Mouse (Mus musculus): ENCODE measurements at regions not wholly inside any gene's neighbourhood (a gene's known extent, or its start where the extent isn't known, plus 50 kb on each side); places are given as distances from the start of the nearest gene placed in this dataset.
"Not testable (repeated sequence)": the region's sequence is repeated elsewhere in the genome, so short reads cannot be mapped to it uniquely, and the experiment has no call there.

DNA sequence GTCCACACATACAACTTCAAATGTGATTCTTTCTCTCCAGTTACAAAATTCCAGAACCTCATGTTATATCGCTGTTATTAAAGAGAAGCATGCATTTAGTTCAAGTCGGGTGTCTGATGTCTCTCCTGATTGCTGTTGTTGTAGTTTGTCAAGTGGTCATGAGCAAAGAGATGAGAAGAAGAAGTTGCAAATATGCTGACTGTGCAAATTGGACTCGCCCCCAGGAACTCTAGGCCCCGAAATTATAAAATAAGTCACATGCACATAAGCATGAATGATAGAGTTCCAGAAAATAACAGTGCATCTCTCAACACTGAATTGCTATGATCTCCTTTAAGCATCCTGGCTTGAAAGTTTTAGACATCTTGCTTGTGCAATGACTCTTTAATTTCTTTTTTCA lies 53.3 kb downstream of the Kif2b start:
- no peak for DNase-seq (ENCODE audit: low read depth, low spot score)

DNA sequence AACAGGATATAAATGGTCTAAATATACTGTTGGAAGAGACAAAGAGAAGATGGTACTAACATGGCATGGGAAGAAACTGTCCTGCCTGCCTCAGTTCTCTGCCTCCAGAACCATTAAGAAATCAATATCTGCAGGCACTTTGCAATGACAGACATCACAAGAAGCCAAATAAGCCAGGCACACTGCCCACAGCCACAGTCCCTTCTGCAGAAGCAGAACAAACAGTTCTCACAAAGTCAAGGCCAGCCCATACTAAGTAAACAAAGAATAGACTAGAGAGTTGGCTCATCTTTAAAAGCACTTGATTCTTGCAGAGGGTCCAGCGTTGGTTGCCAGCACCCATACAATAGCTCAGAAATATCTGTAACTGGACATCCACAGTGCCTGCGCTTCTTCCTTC lies 98.1 kb downstream of the Kif2b start:
- no peak for DNase-seq (ENCODE audit: low read depth, low spot score)

DNA sequence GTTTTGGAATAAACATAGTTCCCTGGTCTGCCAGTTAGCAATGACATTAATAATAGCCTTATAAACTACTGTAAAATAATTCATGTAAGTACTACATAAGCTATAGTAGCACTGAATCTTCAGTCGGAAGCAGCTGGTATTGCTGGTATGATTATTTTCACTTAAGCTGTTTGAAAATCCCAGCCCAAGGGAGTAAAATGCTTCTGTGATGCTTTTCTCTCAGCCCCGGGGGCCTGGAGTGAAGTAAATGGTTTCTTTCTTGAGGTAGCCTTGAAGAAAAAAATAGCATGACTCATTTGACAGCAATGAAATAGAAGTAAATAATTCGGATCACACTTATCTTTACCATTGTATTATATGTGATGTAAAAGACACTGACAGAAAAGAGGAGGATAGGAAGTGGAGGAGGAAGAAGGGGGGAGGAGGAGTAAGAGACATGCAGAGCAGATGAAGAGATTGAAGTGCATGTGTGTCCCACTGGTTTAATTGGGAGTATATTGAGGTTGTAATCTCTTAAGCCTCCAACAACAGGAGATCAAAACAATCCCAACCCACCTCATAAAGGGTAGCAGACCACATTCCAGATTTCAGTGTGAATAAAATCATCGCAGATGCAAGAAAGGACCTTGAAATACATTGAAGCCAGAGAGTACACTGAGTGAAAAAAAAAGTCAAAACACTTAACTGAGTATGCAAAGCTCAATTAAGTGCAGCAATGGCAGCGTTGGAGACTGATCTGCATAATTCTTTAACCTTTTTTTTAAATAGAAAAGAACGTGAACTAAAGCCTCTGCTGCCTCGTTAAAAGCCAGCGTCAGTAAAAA lies 113.6 kb downstream of the Kif2b start:
- DNase-seq (ENCODE audit: low read depth, low spot score) = no peak

DNA sequence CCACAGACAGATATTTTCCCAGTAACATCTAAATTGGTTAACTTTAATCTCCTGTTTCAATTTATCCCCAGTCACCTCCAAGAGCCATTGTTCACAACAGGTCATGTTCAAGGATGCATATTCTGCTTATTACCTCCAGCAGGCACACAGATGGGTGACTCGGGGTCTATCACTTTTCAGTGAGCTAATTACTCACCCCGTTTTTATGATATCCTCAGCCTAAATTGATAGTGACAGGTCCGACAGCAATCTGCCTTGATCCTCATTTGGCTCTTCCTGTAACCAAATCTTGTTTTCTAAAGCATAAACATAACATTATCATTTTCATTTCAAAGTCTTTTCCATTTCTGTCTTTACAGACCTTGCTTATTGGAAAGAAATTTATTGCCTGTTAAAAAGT lies 115.4 kb downstream of the Kif2b start:
- no peak for DNase-seq (ENCODE audit: low read depth, low spot score)

DNA sequence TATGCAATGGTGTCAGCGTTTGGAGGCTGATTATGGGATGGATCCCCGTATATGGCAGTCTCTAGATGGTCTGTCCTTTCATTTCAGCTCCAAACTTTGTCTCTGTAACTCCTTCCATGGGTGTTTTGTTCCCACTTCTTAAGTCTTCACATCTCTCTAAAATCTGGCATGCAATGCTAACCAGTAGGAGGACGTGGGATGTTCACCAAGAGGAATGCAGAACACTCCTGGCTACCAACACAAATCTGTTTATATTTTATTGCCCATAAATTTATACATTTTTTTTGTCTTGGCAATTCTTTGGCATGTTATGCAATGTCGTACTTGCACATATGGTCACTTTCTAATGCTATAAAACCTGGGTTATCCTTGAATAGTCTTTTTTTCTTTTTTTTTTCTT lies 135.0 kb downstream of the Kif2b start:
- DNase-seq (ENCODE audit: low read depth, low spot score) = no peak

DNA sequence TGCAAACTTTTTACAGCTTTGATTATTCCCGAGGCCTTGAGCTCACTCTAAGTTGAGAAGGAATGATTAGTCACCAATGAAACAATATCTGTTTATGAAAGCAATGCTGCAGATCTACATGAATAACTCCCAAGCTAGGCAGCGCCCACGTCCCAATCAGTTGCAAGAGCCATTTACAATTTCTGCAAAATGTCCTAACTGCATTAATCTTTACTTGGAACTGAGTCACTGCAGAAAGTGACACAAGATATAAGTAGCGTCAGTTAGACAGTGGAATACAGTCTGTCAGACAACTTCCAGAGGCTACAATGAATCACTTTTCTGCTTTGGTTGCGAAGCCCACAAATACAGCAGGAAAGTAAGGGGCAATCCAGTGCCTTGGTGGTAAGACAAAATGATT lies 145.2 kb downstream of the Kif2b start:
- DNase-seq (ENCODE audit: low read depth, low spot score) = no peak

DNA sequence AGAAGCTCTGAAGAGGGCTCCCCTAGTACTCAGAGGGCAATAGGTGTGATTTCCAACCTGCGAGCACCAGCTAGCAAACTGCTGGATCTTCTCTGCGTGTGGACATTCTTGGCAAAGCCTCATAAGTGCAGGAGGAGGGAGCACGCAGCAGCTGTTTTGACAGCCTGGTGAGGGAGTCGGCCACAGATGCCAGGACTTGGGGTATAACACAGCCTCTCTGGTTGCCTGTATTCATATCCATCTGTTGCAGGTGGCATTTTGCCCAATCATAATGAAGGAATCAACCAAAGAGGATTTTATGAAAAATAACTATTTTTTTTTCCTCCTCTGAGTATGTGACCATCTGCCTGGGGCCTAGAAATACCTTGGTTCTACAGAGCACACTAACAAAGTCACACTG lies 150.6 kb downstream of the Kif2b start:
- DNase-seq (ENCODE audit: low read depth, low spot score) = no peak

DNA sequence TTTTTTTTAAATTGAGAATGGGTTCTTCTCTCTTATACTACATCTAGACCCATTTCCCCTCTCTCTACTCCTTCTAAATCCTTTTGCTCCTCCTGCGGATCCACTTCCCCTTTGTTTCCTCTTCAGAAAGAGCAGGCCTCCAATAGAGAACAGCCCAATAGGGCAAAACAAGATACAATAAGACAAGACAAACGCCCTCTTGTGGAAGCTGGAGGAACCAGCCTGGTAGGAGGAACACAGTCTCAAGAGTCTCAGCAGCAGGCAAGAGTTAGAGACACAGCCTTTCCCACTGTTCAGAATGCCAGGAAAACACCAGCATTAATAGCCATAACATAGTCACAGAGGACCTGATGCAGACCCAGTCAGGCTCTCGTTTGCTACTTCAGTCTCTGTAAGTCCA lies 190.2 kb downstream of the Kif2b start:
- DNase-seq (ENCODE audit: low read depth, low spot score) = no peak

DNA sequence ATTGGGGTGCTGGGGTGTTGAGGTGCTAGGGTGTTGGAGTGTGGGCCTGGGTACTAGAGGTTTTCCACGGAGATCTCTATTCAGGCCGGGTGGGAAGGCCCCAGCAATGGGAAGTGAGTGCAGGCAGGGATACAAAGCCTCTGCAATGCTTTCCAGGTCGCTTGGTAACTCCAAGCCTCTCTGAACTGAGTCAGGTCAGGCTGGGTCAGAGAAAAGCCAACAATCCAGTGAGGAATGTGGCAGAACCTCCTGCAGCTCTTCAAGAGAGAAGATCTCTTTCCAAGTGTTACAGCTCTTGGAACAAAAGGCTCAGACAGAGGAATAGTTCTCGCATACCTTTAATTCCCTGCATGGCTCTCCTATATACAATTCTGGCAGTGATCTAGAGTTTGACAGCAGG lies 220.3 kb downstream of the Kif2b start:
- no peak for DNase-seq (ENCODE audit: low read depth, low spot score)

DNA sequence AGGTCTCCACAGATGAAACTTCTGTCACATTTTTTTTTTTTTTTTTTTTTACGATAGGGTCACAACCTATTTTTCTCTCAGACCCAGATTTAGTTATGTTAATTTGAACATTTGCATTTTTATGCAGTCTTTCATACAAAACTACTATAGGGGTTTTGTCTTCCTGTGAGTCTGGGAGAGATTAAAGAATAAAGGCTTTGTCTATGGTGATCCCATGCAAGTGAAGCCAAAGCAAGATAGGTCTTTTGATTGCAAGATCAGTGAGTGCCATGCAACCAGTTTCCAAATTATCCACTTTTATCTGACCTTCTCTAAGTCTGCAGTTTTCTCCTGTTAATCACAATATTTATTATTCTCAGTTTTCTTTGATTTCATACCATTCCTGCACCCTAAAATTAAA lies 234.7 kb downstream of the Kif2b start:
- no peak for DNase-seq (ENCODE audit: low read depth, low spot score)

DNA sequence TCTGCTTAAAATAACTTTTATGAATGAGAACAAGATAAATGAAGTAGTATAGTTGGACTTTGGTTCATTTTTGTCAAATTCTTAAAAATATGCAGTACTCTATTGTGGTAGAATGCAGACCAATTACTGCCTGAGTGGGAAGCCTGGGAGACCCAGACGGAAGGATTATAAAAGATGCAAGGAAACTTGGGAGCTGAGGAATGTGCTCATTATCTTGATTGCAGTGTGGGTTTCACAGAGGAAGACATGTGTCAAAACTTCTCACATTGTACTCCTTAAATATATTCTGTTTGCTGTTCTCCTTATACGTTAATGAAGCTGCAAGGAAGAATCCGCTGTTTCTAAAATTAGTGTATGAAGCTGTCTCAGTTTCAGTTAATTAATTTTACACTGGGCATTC lies 244.3 kb downstream of the Kif2b start:
- DNase-seq (ENCODE audit: low read depth, low spot score) = no peak

DNA sequence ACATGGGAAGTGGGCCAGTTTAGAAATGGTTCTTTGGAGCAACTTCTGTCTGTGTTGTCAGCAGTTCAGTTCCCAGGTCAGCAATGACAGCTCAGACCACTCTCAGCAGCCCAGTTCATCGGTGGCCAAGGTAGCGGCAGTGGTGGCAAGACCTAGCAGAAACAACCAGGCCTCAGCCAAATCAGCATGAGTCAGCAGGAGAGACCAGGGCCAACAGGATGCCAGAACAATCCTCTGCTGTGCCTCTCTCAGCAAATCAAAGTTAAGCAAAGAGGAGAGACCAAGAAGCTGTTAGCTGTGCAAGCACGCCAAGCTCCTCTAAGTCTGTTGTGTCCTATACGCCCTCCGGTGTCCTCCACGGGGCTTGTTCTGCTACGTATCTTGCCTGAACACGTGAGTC lies 249.8 kb downstream of the Kif2b start:
- no peak for DNase-seq (ENCODE audit: low read depth, low spot score)

DNA sequence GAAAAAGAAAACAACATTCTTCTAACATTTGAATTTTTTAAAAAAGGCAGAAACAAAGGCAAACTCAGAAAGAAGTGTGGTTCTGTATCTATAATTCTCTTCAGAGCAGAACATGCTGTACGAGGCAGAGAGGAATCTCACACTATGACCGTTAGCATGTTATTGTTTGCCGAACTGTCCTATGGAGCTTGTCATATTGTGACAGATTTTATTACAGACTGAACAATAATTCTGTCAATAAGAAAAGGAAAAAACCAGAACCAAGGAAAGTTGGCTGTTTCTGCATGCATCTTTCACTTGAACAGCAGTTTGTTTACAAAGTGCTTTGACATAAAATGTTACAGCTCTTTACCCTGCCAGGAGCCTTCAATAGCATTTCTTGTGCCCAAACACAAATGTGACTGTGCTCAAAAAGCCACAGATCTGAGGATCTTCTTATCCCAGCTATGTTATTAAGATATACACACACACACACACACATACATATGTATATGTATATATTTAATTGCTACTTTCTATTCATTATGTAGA lies 267.1 kb downstream of the Kif2b start:
- DNase-seq (ENCODE audit: low read depth, low spot score) = no peak

DNA sequence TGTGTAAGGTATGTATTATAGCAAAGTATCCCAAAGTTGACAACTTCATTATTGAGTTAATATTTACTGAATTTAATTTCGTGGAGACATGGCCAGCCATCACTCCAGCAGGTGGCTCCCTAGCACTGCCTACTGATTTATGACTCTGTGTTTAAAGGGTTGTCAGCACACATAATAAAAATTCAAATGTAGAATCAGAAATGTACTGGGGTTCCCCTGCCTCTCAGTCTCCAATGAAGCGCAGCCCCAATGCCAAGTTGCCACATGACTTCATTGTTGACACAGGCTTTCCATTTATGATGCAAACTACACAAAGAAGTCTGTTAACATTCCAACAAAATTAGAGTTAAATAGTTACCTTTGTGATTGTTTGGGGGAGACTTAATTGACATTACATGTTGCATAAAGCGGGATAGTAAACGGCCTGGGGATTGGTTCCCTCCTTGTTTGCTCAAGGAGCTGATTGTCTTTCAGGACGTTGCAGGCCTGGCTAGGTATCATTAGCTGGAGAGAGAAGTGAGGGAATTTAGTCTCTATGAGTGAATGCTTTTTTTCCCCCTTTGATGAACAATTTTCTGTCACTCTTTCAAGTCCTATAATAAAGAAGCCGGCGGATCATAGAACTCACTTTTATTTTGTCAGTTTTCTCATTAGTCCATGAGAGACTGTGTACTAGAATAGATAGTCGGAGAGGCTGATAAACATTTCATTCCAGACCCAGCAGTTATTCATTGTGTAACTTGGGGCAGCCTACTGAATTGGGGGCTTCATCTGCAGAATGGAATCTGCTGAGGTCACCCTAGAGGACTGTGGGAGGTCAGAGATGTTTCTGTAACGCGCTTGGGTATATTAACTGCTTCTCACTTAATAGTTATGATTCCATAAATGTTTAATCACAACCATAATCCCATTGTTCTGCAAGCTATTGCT lies 287.9 kb downstream of the Kif2b start:
- peak; percentile 4 for DNase-seq (ENCODE audit: low read depth, low spot score)

DNA sequence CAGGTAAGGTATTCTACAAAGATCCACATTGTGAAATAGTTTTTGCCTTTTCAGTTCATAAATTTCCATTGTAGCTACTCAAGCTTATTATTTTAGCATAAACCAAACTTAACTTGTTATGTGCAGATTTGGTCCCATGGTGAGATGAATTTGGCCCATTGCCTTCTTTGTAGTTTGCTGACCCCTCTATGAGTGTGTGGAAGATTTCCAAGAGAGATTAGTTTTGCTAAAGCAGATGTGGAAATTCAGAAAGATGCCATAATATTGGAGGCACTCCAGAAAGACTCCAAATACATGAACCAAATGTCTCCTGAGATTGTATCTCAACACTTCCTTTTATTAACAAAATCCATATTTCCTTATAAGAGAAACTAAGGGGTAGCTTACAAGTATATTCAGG lies 291.0 kb downstream of the Kif2b start:
- DNase-seq (ENCODE audit: low read depth, low spot score) = no peak

DNA sequence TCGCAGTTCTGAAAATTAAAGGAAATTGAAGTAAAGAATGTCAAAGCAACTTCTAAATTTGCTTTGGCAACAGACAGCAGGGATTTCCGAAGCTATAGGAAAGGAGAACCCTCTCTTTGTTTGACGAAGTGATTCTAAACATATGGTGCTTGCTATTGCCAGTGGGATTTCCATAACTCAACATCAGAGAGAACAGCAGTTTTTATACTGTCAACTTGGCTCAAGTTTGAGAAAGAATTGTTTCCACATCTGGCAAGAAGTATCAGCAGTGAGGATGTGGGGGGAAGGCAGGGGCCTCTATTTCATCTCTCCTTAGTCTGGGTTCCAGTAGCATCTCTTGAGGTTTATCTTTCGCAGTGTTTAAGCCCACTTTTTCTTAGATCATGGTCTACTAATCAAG lies 315.1 kb downstream of the Kif2b start:
- DNase-seq (ENCODE audit: low read depth, low spot score) = no peak

DNA sequence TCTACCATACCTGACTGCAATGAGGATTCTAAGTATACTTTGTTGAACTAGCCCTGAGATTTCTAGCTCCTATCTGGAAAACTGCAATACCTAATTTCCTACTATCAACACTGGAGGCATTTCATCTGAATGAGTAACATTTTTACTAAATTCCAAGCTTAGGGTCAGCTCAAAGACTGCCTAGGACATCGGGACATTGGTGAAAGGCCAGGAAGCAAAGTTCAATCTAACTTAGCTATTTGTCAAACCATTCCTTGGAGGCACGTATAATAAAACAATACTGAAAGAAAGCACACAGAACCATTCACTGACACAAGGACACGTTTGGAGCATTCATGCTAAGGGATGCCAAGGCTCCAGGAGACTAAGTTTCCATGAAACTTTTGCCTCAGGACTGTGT lies 335.3 kb downstream of the Kif2b start:
- DNase-seq (ENCODE audit: low read depth, low spot score) = not testable (repeated sequence)

DNA sequence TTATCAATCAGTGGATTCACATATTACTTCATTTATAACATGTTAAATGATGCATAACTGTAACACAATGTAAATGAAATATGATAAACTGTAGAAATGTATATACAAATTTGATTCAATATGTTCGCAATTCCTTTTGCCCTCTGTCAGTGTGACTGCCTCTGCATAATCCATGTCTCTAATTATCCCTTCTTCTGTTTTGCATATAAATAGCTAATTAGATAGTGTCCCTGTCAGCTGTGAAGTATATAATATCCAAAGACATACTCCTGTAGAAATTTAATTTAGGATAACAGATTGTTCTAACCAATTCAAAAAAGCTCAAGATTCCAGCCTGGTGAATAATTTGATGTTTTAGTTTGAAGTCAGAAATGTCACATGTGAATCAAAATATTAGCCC lies 361.2 kb downstream of the Kif2b start:
- no peak for DNase-seq (ENCODE audit: low read depth, low spot score)

DNA sequence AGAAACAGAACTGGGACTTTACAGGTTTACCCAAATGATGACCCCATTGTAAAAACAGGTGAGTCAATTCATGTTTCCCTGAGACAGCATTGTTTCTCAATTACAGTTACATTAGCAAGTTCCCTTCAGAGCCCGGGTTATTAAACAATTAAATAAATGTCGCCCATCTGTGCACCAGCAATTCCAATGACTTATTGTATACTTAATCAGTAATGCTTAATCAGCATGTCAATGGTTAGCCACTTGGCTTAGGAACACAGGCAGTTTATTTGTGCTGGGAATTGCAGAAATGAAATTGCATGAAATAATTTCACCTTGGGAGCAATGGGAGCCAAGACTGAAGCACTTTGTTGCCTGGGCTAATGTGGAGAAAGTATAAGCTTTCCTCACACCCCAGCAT lies 364.3 kb downstream of the Kif2b start:
- no peak for DNase-seq (ENCODE audit: low read depth, low spot score)

DNA sequence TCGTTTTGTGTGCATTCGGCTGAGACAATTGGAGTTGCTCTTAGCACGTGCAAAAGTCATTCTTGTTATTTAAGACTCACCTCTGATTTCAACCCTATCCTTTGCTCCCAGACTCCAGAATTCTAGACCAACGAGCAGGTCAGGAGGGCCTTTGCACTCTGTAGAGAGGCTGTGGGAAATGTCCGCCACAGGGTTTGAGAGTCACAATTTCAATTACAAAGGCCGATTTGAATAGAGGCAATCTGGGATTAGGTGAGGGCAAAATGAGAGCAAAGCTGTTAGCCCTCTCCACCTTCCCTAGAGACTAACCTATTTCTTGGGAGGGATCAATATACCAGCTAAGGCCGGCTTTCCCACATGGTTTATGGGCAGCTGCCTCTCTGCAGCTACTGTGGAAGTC lies 370.9 kb downstream of the Kif2b start:
- DNase-seq (ENCODE audit: low read depth, low spot score) = no peak

DNA sequence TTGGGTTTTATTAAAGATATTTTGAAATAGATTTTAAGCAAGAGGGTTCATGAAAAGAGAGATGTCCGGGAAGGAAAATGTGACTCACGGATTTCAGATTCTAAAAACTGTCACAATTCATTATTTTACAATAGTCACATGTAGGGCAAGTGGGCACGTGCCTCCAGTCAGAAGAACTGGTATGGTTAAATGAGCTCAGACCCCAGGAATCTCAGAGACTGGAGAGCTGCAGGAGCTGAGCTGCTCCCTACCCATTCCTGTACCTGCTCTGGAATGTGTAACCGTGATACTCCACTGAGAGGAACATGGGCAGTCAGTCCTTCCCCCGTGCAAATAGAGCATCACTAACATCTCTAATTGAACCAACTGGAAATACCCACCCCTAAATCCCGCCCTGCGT lies 372.9 kb downstream of the Kif2b start:
- DNase-seq (ENCODE audit: low read depth, low spot score) = no peak

DNA sequence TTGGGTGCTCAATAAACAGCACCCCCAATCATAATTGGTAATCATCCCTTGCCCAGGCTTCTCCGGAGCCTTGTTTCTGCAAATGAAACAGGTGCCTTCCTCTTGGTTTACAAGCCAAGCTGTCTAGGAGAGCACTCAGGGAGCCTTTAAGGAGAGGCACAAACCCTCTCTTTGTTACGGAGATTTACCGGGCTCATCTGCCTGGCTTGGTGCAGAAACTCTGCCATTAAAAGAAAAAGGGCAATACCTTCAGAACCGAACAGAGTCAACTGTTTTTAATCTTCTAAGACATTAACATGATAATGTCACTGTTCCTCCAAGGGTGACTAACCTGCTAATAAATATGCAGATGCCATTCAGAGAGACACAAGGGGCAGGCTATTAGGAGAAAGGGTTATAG lies 380.5 kb downstream of the Kif2b start:
- DNase-seq (ENCODE audit: low read depth, low spot score) = no peak

DNA sequence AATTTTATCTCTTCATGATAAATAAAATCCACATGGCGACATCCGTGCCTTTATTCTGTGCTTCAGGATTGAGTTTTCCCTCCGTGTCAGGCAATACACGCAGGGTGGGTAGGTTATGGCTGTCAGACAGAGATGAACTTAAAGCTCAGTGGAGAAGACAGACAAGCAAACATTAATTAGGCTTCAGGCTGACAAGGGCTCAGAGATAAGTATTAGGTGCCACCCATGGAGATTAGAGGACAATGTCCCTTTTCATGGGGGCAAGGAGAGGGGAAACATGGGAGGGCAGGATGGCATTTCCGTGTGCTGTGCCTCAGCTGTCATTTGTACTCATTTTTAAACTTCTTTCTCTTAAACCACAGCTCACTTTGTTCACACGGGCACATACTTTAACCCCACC lies 381.0 kb downstream of the Kif2b start:
- no peak for DNase-seq (ENCODE audit: low read depth, low spot score)
